Mouse (Mus musculus) cerebellum, adult 2 months (tissue): ENCODE data around the gene Clec12a.

ENCODE experiments used
- CTCF ChIP-seq: fragments of 200-500 bp; IDR thresholded peaks from 2 replicates; pipeline ENCODE4 v1.5.1; 2011; ENCODE audit warnings: low read depth, mild to moderate bottlenecking, control low read depth, low read length, moderate library complexity, borderline replicate concordance; ENCODE audit not compliant: insufficient read depth
- POLR2A ChIP-seq: fragments of 200-500 bp; IDR thresholded peaks from 2 replicates; pipeline ENCODE4 v1.6.1; 2011; ENCODE audit warnings: low read length, control low read depth, borderline replicate concordance; ENCODE audit not compliant: insufficient read depth

DNA sequence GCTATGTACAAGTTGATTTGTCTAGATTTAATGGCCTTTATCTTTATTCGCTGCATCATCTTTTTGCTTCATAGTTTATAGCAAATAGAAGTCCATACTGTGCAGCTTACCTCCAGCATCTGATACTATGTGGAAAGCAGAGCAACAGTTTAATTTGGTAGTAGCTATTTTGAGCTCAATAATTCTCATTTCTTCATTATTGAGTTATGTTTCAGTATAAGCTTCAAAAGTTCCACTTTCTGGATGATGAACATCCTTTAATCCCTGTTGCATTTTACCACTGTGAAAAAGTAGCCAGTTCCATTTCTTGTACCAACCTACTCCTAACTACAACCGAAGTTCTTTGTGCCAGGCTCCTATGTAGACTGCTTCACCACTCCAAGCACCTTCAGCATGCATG, 66.1 kb downstream of the Clec12a start, which contains the start of gene Clec9a:
- TF ChIP-seq CTCF (no peak), POLR2A (no peak)
